Mouse (Mus musculus) lung, adult 2 months (tissue): ENCODE results near the gene Wdpcp.

Source experiments
- CTCF ChIP-seq: fragments of 200-500 bp; IDR thresholded peaks from 2 replicates; pipeline ENCODE4 v1.5.1; 2011; ENCODE audit warnings: mild to moderate bottlenecking, low read length, control low read depth; ENCODE audit not compliant: insufficient read depth
- POLR2A ChIP-seq: fragments of 200-500 bp; IDR thresholded peaks from 2 replicates; pipeline ENCODE4 v1.6.1; 2011; ENCODE audit warnings: low read depth, mild to moderate bottlenecking, control low read depth, low read length, borderline replicate concordance; ENCODE audit errors: extremely low read depth

- TF ChIP-seq CTCF, result no peak
- no peak for TF ChIP-seq POLR2A
These were observed 43.9 kb downstream of the Wdpcp start for GRCm38 (mm10) chr11:21615915-21616314.
